Mouse (Mus musculus): Measurements from ENCODE around the gene Spata31d1a.

Spata31d1a gene

DNA sequence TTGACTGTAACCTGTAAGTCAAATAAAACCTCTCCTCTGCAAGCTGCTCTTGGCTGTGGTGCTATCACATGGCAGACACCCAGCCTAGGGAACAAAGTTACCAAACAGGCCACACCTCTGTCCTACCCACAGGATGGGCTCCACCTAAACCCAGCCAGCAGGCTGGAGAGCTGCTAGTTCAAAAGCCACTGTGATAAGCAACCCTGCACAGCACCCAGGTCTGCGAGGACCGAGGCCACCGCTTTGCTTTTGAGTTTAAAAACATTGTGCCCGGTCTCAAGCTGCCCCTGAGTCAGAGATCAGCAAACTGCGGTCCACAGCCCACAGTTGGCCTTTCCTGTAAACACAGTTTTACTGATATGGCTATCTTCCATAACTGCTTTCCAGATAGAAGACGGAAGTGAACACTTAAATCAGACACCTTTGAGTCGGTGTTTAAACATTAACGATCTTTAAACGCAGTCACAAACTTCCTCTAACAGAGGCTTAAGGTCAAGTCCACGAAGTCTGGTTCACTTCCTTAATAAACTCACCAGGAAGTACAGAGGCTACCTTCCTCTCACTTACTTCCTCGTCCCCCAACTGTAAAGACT, 41.5 kb downstream of the Spata31d1a start:
- DNase-seq (ENCODE audit: low spot score in 2 of 2), result peak; percentile 67 to 74

- no peak for DNase-seq (ENCODE audit: low spot score in 2 of 2)
Observed at GRCm38 (mm10) chr13:59667763-59668162, 42.4 kb downstream of the Spata31d1a start.

DNA sequence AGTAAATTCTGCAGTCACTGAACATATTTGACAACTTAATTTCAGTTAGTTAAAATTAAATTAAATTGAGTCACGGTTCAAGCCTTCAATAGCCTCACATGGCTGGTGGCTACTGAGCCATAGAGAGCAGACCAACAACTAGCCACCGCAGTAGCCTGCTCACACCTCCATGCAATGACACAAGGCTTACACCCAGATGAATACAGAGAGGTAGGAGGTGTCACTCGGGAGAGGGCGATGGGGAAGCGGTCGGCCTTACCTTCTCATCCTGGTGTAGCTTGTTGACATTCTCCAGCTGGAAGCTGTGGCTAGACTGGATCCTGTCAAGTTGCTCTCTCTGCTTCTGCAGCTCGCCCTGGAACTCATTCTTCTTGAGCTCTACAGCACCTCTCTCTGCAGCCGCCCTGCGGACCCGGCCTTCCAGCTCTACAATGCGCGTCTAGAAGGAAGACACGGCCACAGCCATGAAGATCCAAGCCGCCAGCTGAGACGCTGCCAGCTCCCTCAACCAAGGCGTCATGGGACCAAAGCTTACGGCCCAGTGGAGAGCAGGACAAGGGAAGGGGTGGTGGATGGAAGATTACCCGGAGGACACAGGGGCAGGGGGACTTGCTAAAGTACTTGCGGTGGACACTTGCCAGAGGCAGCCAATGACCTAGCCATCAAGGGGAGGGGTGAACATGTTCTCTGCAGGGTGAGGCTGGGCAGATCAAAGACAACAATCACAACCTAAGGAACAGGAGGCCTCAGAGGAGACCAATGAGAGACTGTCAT, 46.0 kb downstream of the Spata31d1a start:
- DNase-seq (ENCODE audit: low spot score in 2 of 2), result no peak

GRCm38 (mm10) chr13:59661966-59662365, 48.2 kb downstream of the Spata31d1a start:
- no peak for DNase-seq (ENCODE audit: low spot score in 2 of 2)

DNA sequence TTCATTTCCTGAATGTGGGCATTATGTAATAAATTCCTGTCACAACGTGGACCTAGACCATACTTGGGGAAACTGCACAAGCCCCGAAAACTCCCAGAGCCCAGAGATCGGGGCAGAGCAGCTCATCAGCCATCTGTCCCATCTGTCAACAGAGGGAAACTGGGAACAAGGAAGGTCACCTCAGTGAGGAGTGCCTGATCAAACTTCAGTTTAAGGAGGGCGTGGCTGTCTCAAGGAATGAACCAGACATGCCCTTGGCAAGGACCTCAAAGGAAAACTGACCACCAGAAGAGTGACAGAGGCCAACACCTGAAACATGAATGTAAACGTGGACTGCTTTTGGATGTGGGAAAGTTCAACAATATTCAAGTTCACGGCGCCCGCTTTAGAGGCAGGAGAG, 48.7 kb downstream of the Spata31d1a start:
- no peak for DNase-seq (ENCODE audit: low spot score in 2 of 2)

- no peak for DNase-seq (ENCODE audit: low spot score in 2 of 2)
Observed at GRCm38 (mm10) chr13:59660371-59660770, 49.8 kb downstream of the Spata31d1a start.

DNA sequence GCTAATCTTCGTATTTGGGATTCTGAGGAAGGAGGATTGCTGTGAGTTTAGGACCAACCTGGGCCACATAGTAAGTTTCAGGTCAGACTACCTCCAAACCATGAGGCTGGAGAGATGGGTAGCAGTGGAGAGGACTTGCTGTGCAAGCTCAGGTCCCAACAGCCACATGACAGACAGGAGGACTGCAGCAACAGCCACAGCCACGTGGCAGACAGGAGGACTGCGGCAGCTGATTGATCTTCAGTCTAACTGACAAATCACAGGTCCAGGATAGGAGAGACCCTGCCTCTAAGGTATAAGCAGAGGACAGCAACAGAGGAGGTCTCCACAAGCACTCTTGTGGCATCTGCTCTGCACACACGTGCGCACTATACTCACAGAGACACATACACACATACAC, 52.3 kb downstream of the Spata31d1a start:
- DNase-seq (ENCODE audit: low spot score in 2 of 2), result no peak

DNA sequence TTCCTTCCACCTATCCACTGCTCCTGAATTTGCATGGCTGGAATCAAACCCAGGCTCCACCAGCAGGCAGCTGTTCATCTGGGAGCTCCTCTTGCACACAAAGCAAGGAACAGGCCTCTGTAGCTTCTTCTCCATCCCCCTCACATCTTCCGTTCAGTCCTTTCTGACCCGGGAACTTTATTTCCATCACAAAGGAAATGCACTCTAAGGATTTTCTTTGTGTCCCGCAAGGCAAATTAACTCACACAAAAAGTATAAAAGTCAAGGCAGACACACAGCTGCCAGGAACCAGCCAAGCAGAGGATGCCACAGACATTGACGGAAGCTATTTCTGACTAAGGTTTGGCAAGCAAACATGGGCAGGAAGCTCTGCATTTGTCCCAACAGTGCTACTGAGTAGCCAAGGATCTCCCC, 53.1 kb downstream of the Spata31d1a start:
- no peak for DNase-seq (ENCODE audit: low spot score in 2 of 2)

DNA sequence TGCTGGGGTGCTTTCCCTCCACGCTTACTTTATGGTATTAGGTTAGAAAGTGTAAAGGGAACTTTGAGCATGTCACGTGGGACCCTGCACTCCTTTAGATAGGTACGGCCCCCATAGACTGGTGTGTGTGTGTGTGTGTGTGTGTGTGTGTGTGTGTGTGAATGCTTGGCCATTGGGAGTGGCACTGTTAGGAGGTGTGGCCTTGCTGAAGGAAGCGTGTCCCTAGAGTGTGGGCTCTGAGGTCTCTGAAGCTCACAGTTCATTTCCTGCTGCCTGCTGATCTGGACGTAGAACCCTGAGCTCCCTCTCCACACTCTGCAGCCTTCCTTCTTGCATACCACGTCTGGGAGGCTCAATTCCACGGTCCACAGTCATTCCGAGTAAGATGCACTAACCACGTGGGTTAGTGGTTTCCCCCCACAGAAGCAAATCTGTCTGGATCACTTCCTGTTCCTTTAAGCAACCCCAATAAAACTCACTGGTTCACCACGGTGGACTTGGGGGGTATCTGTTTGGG, 53.8 kb downstream of the Spata31d1a start:
- peak in 1 of 2 experiments; percentile 58 for DNase-seq (ENCODE audit: low spot score in 2 of 2)

DNA sequence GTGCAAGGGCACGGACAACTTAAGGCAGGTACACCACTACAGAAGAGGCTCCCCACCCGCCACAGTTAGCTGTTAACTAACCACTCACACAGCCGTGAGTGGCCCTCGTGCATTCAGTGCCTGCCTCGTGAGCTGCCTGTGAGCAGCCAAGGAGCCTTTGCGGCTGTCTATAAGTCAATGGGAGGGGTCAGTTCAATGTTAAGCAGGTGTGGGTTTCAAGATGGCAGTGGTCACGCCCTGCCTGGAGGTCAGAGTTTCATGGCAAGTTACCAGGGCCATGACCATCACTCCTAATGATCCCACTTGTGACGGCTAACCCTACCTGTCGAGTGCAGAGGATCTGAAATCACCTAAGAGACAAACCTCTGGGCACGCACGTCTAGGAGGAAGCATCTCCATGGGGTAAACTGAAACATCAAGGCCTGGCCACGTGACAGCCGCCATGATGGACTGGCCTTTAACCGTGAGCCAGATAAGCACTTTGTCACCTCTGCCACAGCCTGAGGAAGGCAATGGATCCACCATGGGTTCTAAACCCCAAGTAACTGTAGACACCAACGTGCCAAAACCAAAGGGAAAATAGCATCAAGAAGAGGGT, 54.3 kb downstream of the Spata31d1a start:
- no peak for DNase-seq (ENCODE audit: low spot score in 2 of 2)

DNA sequence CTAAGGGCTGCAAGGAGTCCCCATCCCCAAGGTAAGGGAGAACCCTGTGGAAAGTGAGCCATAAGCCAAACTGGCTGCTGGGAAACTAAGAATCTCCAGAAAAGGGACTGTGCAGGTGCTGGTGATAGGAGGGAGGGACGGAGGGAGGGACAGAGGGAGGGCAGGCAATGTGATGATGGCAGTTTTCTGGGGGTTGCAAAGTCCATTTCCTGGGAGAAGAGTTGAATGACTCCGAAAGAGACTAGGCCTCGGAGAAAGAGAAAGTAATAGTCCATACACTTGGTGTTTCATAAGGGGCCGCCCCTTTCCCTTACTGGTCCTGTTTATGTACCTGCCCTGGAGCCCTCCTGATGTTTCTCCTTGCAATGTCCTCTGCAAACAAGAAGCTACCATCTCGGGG, 55.7 kb downstream of the Spata31d1a start:
- no peak for DNase-seq (ENCODE audit: low spot score in 2 of 2)

GRCm38 (mm10) chr13:59653136-59653535, 57.0 kb downstream of the Spata31d1a start:
- DNase-seq (ENCODE audit: low spot score in 2 of 2), result no peak

GRCm38 (mm10) chr13:59652651-59653050, 57.5 kb downstream of the Spata31d1a start:
- DNase-seq (ENCODE audit: low spot score in 2 of 2), result no peak
